Mouse (Mus musculus) E14TG2a.4 (cell line): ENCODE results near the gene Eif4a1.

Source experiments
- CTCF ChIP-seq: conservative IDR thresholded peaks from 2 replicates; pipeline ENCODE4 v1.5.1; 2014; ENCODE audit warnings: low read length
- NANOG ChIP-seq: IDR thresholded peaks from 2 replicates; pipeline ENCODE4 v1.6.1; 2014; ENCODE audit warnings: borderline replicate concordance, low read length, mixed read lengths
- POU5F1 ChIP-seq: IDR thresholded peaks from 2 replicates; pipeline ENCODE4 v1.6.1; 2014; ENCODE audit warnings: low read length, borderline replicate concordance

DNA sequence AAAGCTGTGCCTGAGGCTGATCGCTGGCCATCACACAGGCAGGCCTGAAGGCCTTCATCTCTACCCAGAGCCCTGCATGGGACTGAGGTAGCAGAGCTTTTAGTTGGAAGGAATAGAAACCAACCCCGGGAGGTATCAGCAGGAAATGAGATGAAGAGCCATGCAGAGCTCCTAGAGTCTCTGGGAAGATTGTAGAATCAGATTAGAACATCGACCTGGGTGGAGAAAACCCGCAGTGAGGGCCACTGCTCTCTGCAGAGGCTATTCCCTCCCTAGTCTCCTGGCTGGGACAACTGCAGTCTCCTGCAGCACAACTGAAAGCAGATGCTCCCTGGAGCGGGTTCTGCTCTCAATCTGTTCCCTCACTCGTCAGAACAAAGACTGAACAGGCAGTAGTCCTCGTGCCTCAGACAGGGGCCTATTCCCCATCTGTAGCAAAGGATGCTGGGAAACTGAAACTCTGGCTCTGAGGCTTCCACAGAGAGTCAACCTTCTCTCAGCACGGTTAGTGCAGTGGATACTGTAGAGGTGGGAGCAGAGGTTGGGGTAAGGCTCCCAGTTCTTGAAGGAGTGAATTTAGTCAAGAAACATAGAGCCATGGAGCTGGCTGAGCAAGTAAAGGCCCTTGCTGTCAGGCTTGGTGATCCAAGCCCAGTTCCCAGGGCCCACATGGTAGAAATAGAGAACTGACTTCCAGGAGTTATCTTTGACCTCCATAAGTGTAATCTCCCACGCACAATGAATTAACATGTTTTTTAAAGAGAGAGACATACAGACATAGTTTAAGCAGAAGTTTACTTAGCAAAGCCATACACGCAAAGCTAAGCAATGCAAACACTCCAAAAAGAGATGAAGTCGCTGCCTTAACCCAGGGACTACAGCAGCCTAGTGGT, 37.6 kb upstream of the Eif4a1 start:
- TF ChIP-seq CTCF (no peak), POU5F1 (no peak), NANOG (no peak)
